In the genomic region with DNA sequence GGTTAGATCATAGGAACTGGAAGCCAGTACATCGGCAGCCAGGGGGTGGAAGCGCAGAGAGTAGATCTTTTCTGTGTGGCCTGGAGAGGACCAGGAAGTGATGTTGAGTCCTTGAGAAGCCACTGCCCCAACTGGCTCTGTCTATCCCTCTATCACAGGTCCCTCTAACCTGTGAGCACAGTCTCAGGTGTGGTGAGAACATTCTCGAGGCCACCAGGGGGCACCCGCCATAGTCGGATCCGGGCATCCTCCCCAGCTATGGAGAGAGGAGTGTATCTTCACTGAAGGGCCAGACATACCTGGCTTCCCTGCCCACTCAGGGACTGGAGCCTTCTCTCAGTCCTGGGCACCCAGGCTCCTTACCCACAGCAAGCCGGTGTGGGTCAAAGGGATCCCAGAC, we compare ENCODE assay signal across 8 mouse cellular contexts. TPM values are rescaled to one million over a fixed set of nuclear protein-coding genes. Genes with fewer than 3 reads are reported as not detected.
A peak's percentile ranks its signal among the peaks of the same experiment; 100 is the strongest.
DNase-seq lines count a peak whose midpoint lies in the region; ATAC-seq and TF ChIP-seq lines count a peak whose summit lies in the region.

No protein-coding gene starts in this region.

- peak; percentile 48 for DNase-seq in hindbrain, embryonic 11.5 days (ENCODE audit: low spot score)
- no peak for DNase-seq in hindbrain, embryonic 10.5 days (ENCODE audit: low spot score)
- no peak for DNase-seq in MEL (ENCODE audit: low read depth, low spot score)
- peak; percentile 59 for DNase-seq in heart, postnatal 4 days
- peak; percentile 53 to 66 for DNase-seq in lung, adult 18-20 months
- no peak for DNase-seq in left cerebral cortex, adult 11 months (ENCODE audit: low spot score)

- ATAC-seq in hindbrain, embryonic 11.5 days (ENCODE audit: low FRiP score), result no peak
- ATAC-seq in erythroblast, adult 5-6 weeks (replicated peaks; ENCODE audit: low FRiP score, poor library complexity, severe bottlenecking), result no peak
- no peak for ATAC-seq in granulocyte monocyte progenitor cell, adult 5-6 weeks (replicated peaks; ENCODE audit: poor library complexity, severe bottlenecking)

- 47% methylated on average over 7 of the region's 7 CpGs for WGBS in hindbrain, embryonic 11.5 days
- 50% methylated on average over 7 of the region's 7 CpGs for WGBS in hindbrain, embryonic 10.5 days

- H3K9me3 ChIP-seq in hindbrain, embryonic 11.5 days (ENCODE audit: control insufficient read depth, low read length), result no peaks in the 10 kb centered on the region
- H3K9me3 ChIP-seq in hindbrain, embryonic 10.5 days, result no peaks in the 10 kb centered on the region
- H3K9me3 ChIP-seq in MEL (replicated peaks; ENCODE audit: insufficient read depth, low read length), result no peaks in the 10 kb centered on the region

- no peaks in the 10 kb centered on the region for H3K4me1 ChIP-seq in hindbrain, embryonic 11.5 days (replicated peaks; ENCODE audit: control insufficient read depth, insufficient read depth, low read length)
- no peaks in the 10 kb centered on the region for H3K4me1 ChIP-seq in hindbrain, embryonic 10.5 days (replicated peaks)
- no peaks in the 10 kb centered on the region for H3K4me1 ChIP-seq in MEL (ENCODE audit: control insufficient read depth in 1 of 2, insufficient read depth in 2 of 2, low read length in 2 of 2)

- TF ChIP-seq POLR2A in MEL (IDR thresholded peaks at IDR 0.05; ENCODE audit: control insufficient read depth in 1 of 2, insufficient read depth in 1 of 2, low read depth in 1 of 2, low read length in 2 of 2, poor library complexity in 1 of 2), result no peak

- peak; percentile 9 to 43 (median 23); a peak in 3 of 6 replicates for TF ChIP-seq CTCF in MEL (IDR thresholded peaks at IDR 0.05 in 2 of 3, conservative IDR thresholded peaks at IDR 0.05 in 1 of 3; ENCODE audit: control insufficient read depth in 1 of 3, insufficient read depth in 1 of 3, low read depth in 2 of 3, low read length in 3 of 3, poor library complexity in 1 of 3, severe bottlenecking in 1 of 3)

- H3K79me2 ChIP-seq in MEL (ENCODE audit: control insufficient read depth, insufficient read depth, low read length, poor library complexity), result no peaks in the 10 kb centered on the region

- H3K27ac ChIP-seq in hindbrain, embryonic 11.5 days (ENCODE audit: low read depth, low read length), result no peak overlapping the region
- no peak overlapping the region for H3K27ac ChIP-seq in hindbrain, embryonic 10.5 days
- H3K27ac ChIP-seq in MEL (ENCODE audit: control insufficient read depth, low read depth, low read length), result no peak overlapping the region

- no peak overlapping the region for H3K4me2 ChIP-seq in hindbrain, embryonic 11.5 days (replicated peaks; ENCODE audit: low read depth, low read length)

- H3K27me3 ChIP-seq in hindbrain, embryonic 11.5 days (ENCODE audit: control insufficient read depth, insufficient read depth, low read length), result no peaks in the 10 kb centered on the region
- H3K27me3 ChIP-seq in hindbrain, embryonic 10.5 days (ENCODE audit: insufficient read depth, poor library complexity, severe bottlenecking), result no peaks in the 10 kb centered on the region
- H3K27me3 ChIP-seq in MEL (ENCODE audit: control insufficient read depth in 1 of 2, insufficient read depth in 2 of 2, low read length in 2 of 2), result no peaks in the 10 kb centered on the region

- no peaks in the 10 kb centered on the region; the same call in 1 of the 2 replicates for H3K36me3 ChIP-seq in hindbrain, embryonic 11.5 days (ENCODE audit: control insufficient read depth, insufficient read depth, low read length)
- peaks cover 50% of the 10 kb centered on the region for H3K36me3 ChIP-seq in hindbrain, embryonic 10.5 days
- H3K36me3 ChIP-seq in MEL (ENCODE audit: control insufficient read depth in 1 of 2, insufficient read depth in 2 of 2, low read length in 2 of 2), result no peaks in the 10 kb centered on the region; a peak in 1 of 4 replicates

- no peak for TF ChIP-seq RAD21 in MEL (IDR thresholded peaks at IDR 0.05; ENCODE audit: low read depth, low read length)

- H3K9ac ChIP-seq in hindbrain, embryonic 11.5 days (ENCODE audit: low read depth, low read length), result no peak overlapping the region
- no peak overlapping the region for H3K9ac ChIP-seq in MEL (ENCODE audit: control insufficient read depth, low read depth, low read length, poor library complexity, severe bottlenecking)

- TF ChIP-seq EP300 in MEL (IDR thresholded peaks at IDR 0.05; ENCODE audit: low read depth in 1 of 2, low read length in 2 of 2), result no peak

- no peak overlapping the region for H3K4me3 ChIP-seq in hindbrain, embryonic 11.5 days (ENCODE audit: low read depth, low read length)
- no peak overlapping the region for H3K4me3 ChIP-seq in hindbrain, embryonic 10.5 days
- no peak overlapping the region for H3K4me3 ChIP-seq in MEL (ENCODE audit: control insufficient read depth in 1 of 2, insufficient read depth in 1 of 2, low read depth in 2 of 2, low read length in 2 of 2)

TF ChIP-seq in MEL, 35 proteins besides CTCF, POLR2A, EP300 and RAD21 (continues in another document):
- TF ChIP-seq SMC3 (IDR thresholded peaks at IDR 0.05; ENCODE audit: low read depth, low read length) (peak; percentile 20; the same call in 1 of the 2 replicates), UBTF (IDR thresholded peaks at IDR 0.05; ENCODE audit: borderline replicate concordance, insufficient read depth, low read depth, low read length) (no peak)

RNA-seq across cellular contexts. Expression of gene Pam16, which starts 7.3 kb away (rescaled TPM):
- 113 and 117 TPM in 2 replicates for polyA plus RNA-seq in hindbrain, embryonic 11.5 days (2014; fragmentation: Nextera tagmentation; extraction: Ambion mirVana)
- polyA plus RNA-seq in hindbrain, embryonic 10.5 days (2016; fragmentation: Nextera tagmentation; extraction: Ambion mirVana), result 88.0 and 131 TPM in 2 replicates
- 115 and 121 TPM in 2 replicates for total RNA-seq in MEL (2012; rRNA removed)
- 10 to 100 TPM in 1 of 2 experiments, not detected in 1; 13.6 TPM for polyA plus RNA-seq in MEL (2012; ENCODE audit: insufficient read depth in 1 of 2, insufficient read length in 2 of 2, low read depth in 1 of 2, low replicate concordance in 2 of 2, missing spikeins in 1 of 2)
- 10 to 100 TPM; 89.5 to 92.6 TPM for total RNA-seq in heart, postnatal 4 days (2021)
- total RNA-seq in erythroblast, adult 5-6 weeks (2015; ENCODE audit: low replicate concordance), result 3.3 and 10.6 TPM in 2 replicates
- 7.9 and 11.6 TPM in 2 replicates for total RNA-seq in erythroblast, adult 5-6 weeks (2017; ENCODE audit: low replicate concordance)
- total RNA-seq in granulocyte monocyte progenitor cell, adult 5-6 weeks (2014; fragmentation: Nextera tagmentation), result 42.3 and 113 TPM in 2 replicates
- 45.2 and 50.0 TPM in 2 replicates for total RNA-seq in granulocyte monocyte progenitor cell, adult 5-6 weeks (2017)

RNA-seq across cellular contexts. Expression of gene Vasn, which starts 7.7 kb away (rescaled TPM):
- 7.9 and 9.4 TPM in 2 replicates for polyA plus RNA-seq in hindbrain, embryonic 11.5 days (2014; fragmentation: Nextera tagmentation; extraction: Ambion mirVana)
- 10.3 and 12.6 TPM in 2 replicates for polyA plus RNA-seq in hindbrain, embryonic 10.5 days (2016; fragmentation: Nextera tagmentation; extraction: Ambion mirVana)
- total RNA-seq in MEL (2012; rRNA removed), result 0.16 and 0.19 TPM in 2 replicates
- 1 to 10 TPM in 1 of 2 experiments, not detected in 1; 3.1 TPM for polyA plus RNA-seq in MEL (2012; ENCODE audit: insufficient read depth in 1 of 2, insufficient read length in 2 of 2, low read depth in 1 of 2, low replicate concordance in 2 of 2, missing spikeins in 1 of 2)
- 10 to 100 TPM; 17.7 to 18.2 TPM for total RNA-seq in heart, postnatal 4 days (2021)
- not detected in 2 replicates for total RNA-seq in erythroblast, adult 5-6 weeks (2015; ENCODE audit: low replicate concordance)
- total RNA-seq in erythroblast, adult 5-6 weeks (2017; ENCODE audit: low replicate concordance), result not detected in 2 replicates
- not detected in 2 replicates for total RNA-seq in granulocyte monocyte progenitor cell, adult 5-6 weeks (2014; fragmentation: Nextera tagmentation)
- total RNA-seq in granulocyte monocyte progenitor cell, adult 5-6 weeks (2017), result 0.67 TPM in 1 of 2 replicates, not detected in the other

RNA-seq across cellular contexts. Expression of gene Dnaja3, which starts 7.7 kb away (rescaled TPM):
- 49.1 and 54.0 TPM in 2 replicates for polyA plus RNA-seq in hindbrain, embryonic 11.5 days (2014; fragmentation: Nextera tagmentation; extraction: Ambion mirVana)
- 60.7 and 62.7 TPM in 2 replicates for polyA plus RNA-seq in hindbrain, embryonic 10.5 days (2016; fragmentation: Nextera tagmentation; extraction: Ambion mirVana)
- 90.7 and 94.3 TPM in 2 replicates for total RNA-seq in MEL (2012; rRNA removed)
- polyA plus RNA-seq in MEL (2012; ENCODE audit: insufficient read depth in 1 of 2, insufficient read length in 2 of 2, low read depth in 1 of 2, low replicate concordance in 2 of 2, missing spikeins in 1 of 2), result 10 to 100 TPM in 1 of 2 experiments, not detected in 1; 91.8 TPM
- 10 to 100 TPM; 82.7 to 84.7 TPM for total RNA-seq in heart, postnatal 4 days (2021)
- 4.8 and 6.9 TPM in 2 replicates for total RNA-seq in erythroblast, adult 5-6 weeks (2015; ENCODE audit: low replicate concordance)
- 9.5 and 10.9 TPM in 2 replicates for total RNA-seq in erythroblast, adult 5-6 weeks (2017; ENCODE audit: low replicate concordance)
- total RNA-seq in granulocyte monocyte progenitor cell, adult 5-6 weeks (2014; fragmentation: Nextera tagmentation), result 41.9 and 45.8 TPM in 2 replicates
- total RNA-seq in granulocyte monocyte progenitor cell, adult 5-6 weeks (2017), result 60.9 and 66.4 TPM in 2 replicates

RNA-seq across cellular contexts. Expression of gene Glis2, which starts 37.5 kb away (rescaled TPM):
- 26.3 and 27.6 TPM in 2 replicates for polyA plus RNA-seq in hindbrain, embryonic 11.5 days (2014; fragmentation: Nextera tagmentation; extraction: Ambion mirVana)
- 27.3 and 27.9 TPM in 2 replicates for polyA plus RNA-seq in hindbrain, embryonic 10.5 days (2016; fragmentation: Nextera tagmentation; extraction: Ambion mirVana)
- total RNA-seq in MEL (2012; rRNA removed), result 0.42 and 0.62 TPM in 2 replicates
- 1 to 10 TPM in 1 of 2 experiments, not detected in 1; 5.0 TPM for polyA plus RNA-seq in MEL (2012; ENCODE audit: insufficient read depth in 1 of 2, insufficient read length in 2 of 2, low read depth in 1 of 2, low replicate concordance in 2 of 2, missing spikeins in 1 of 2)
- 10 to 100 TPM; 35.3 to 43.8 TPM for total RNA-seq in heart, postnatal 4 days (2021)
- total RNA-seq in erythroblast, adult 5-6 weeks (2015; ENCODE audit: low replicate concordance), result not detected in 2 replicates
- not detected in 2 replicates for total RNA-seq in erythroblast, adult 5-6 weeks (2017; ENCODE audit: low replicate concordance)
- total RNA-seq in granulocyte monocyte progenitor cell, adult 5-6 weeks (2014; fragmentation: Nextera tagmentation), result 2.1 and 2.8 TPM in 2 replicates
- 0.39 TPM in 1 of 2 replicates, not detected in the other for total RNA-seq in granulocyte monocyte progenitor cell, adult 5-6 weeks (2017)

RNA-seq across cellular contexts. Expression of gene Coro7, which starts 47.5 kb away (rescaled TPM):
- 14.4 and 15.0 TPM in 2 replicates for polyA plus RNA-seq in hindbrain, embryonic 11.5 days (2014; fragmentation: Nextera tagmentation; extraction: Ambion mirVana)
- polyA plus RNA-seq in hindbrain, embryonic 10.5 days (2016; fragmentation: Nextera tagmentation; extraction: Ambion mirVana), result 24.4 and 25.5 TPM in 2 replicates
- total RNA-seq in MEL (2012; rRNA removed), result 9.8 and 11.5 TPM in 2 replicates
- polyA plus RNA-seq in MEL (2012; ENCODE audit: insufficient read depth in 1 of 2, insufficient read length in 2 of 2, low read depth in 1 of 2, low replicate concordance in 2 of 2, missing spikeins in 1 of 2), result 10 to 100 TPM in 1 of 2 experiments, not detected in 1; 38.3 TPM
- 10 to 100 TPM; 24.1 to 26.5 TPM for total RNA-seq in heart, postnatal 4 days (2021)
- 14.6 and 24.2 TPM in 2 replicates for total RNA-seq in erythroblast, adult 5-6 weeks (2015; ENCODE audit: low replicate concordance)
- 5.3 and 9.6 TPM in 2 replicates for total RNA-seq in erythroblast, adult 5-6 weeks (2017; ENCODE audit: low replicate concordance)
- 115 and 187 TPM in 2 replicates for total RNA-seq in granulocyte monocyte progenitor cell, adult 5-6 weeks (2014; fragmentation: Nextera tagmentation)
- total RNA-seq in granulocyte monocyte progenitor cell, adult 5-6 weeks (2017), result 39.8 and 58.1 TPM in 2 replicates

Comparison
In these comparisons a context has a peak if more than half of its experiments do, and no peak if none do; other contexts are left out.
1. DNase-seq: peak in hindbrain, embryonic 11.5 days (single experiment), heart, postnatal 4 days (single experiment) and lung, adult 18-20 months (2 of 2); none in hindbrain, embryonic 10.5 days (single experiment), MEL (single experiment) and left cerebral cortex, adult 11 months (single experiment).
2. RNA of gene Vasn, which starts 7.7 kb away (total RNA-seq): 17.7 to 18.2 TPM in heart, postnatal 4 days; 0.67 TPM in granulocyte monocyte progenitor cell, adult 5-6 weeks, 0.16 to 0.19 TPM in MEL and not detected in erythroblast, adult 5-6 weeks; every median in the first group is over 10 times any median in the second.